Mouse (Mus musculus) lung, postnatal 0 days (tissue): ENCODE results near the gene Rnf135.

ENCODE experiments used
- CTCF ChIP-seq: IDR thresholded peaks from 2 replicates; pipeline ENCODE4 v1.5.1; 2016; ENCODE audit warnings: antibody characterized with exemption, mild to moderate bottlenecking
- EP300 ChIP-seq: IDR thresholded peaks from 2 replicates; pipeline ENCODE4 v1.6.1; 2016; ENCODE audit warnings: antibody characterized with exemption, mild to moderate bottlenecking, control low read depth

DNA sequence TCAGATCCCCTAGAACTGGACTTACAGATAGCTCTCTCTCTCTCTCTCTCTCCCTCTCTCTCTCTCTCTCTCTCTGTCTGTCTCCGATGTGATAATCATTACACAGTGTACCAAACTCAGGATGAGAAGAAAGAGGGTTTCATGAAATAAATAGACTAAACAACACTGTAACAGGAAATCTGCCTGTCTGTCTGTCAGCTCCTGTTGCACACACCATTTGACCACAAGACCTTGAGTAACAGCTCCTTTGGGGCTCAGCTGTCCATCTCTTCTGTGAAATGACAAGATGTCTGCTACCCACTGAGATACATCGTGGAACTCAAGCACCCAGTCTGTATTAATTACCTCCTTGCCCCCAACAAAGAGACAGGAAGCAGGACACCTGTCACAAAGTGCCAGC, 32.1 kb upstream of the Rnf135 start:
- TF ChIP-seq CTCF: no peak
- TF ChIP-seq EP300: no peak
